Mouse (Mus musculus) heart, postnatal 14 days (tissue): ENCODE results near the gene Gli2. TPM values are rescaled to one million over a fixed set of nuclear protein-coding genes. Genes with fewer than 3 reads are reported as not detected.
A peak's percentile ranks its signal among the peaks of the same experiment; 100 is the strongest.

ENCODE experiments used
- DNase-seq, 2 experiments: peaks; one replicate each; pipeline ENCODE4 v3.0.0; 2021 to 2022
- intact Hi-C: fragments of 180-260 bp; cut with DNase I; formaldehyde crosslinking; loops from one replicate; pipeline ENCODE4 v1.15.1; 2025
- total RNA-seq, 2 experiments: library from RNA; stranded (reverse); gene quantifications; 2 replicates each; pipeline ENCODE4 v1.2.3; 2021

Gene Gli2
- total RNA-seq, 2 experiments from 2014 or later, result 1.7 to 2.1 TPM

GRCm38 (mm10) chr1:119052631-119053177 lies 715 bp downstream of the Gli2 start:
- intact Hi-C loops, result loop anchor here (2.0 to 5.0 kb wide), 2 partner anchors 30 to 75 kb away; no protein-coding TSS in a partner anchor
- peak; percentile 39 to 40 for DNase-seq

GRCm38 (mm10) chr1:119051938-119052551 lies 1.4 kb downstream of the Gli2 start:
- intact Hi-C loops, result loop anchor here (2.0 to 5.0 kb wide), 2 partner anchors 31 to 75 kb away; no protein-coding TSS in a partner anchor
- no peak for DNase-seq

GRCm38 (mm10) chr1:119051192-119051937 lies 2.1 kb downstream of the Gli2 start:
- intact Hi-C loops, result loop anchor here (5.0 kb wide), 1 partner anchor 74 kb away; no protein-coding TSS in a partner anchor

GRCm38 (mm10) chr1:119049812-119050615 lies 3.4 kb downstream of the Gli2 start:
- no peak for DNase-seq
- intact Hi-C loops, result loop anchor here (5.0 kb wide), 1 partner anchor 73 kb away; no protein-coding TSS in a partner anchor

More at GRCm38 (mm10) chr1:119051192-119051937, 2.1 kb downstream of the Gli2 start:
- DNase-seq, result no peak

- intact Hi-C loops, result no loop called here
- no peak for DNase-seq
These were observed 4.4 kb downstream of the Gli2 start for GRCm38 (mm10) chr1:119048988-119049387.

GRCm38 (mm10) chr1:119048547-119048946 lies 4.9 kb downstream of the Gli2 start:
- intact Hi-C loops, result no loop called here
- DNase-seq, result no peak

- intact Hi-C loops, result no loop called here
- DNase-seq, result peak; percentile 40 to 63
These were observed 5.7 kb downstream of the Gli2 start for GRCm38 (mm10) chr1:119047462-119048371.

GRCm38 (mm10) chr1:119038436-119038835 lies 15.0 kb downstream of the Gli2 start:
- no peak for DNase-seq
- intact Hi-C loops, result no loop called here

- DNase-seq, result no peak
- intact Hi-C loops, result no loop called here
These were observed 17.5 kb downstream of the Gli2 start for GRCm38 (mm10) chr1:119035931-119036330.

GRCm38 (mm10) chr1:119035301-119035700 lies 18.1 kb downstream of the Gli2 start:
- no peak for DNase-seq
- intact Hi-C loops, result no loop called here

GRCm38 (mm10) chr1:119034163-119034705 lies 19.2 kb downstream of the Gli2 start:
- DNase-seq, result no peak
- intact Hi-C loops, result no loop called here

GRCm38 (mm10) chr1:119033450-119034162 lies 19.8 kb downstream of the Gli2 start:
- intact Hi-C loops, result no loop called here
- DNase-seq, result peak; percentile 74 to 83

- intact Hi-C loops, result no loop called here
- peak in 1 of 2 experiments; percentile 33 for DNase-seq
These were observed 22.2 kb downstream of the Gli2 start for GRCm38 (mm10) chr1:119031185-119031584.

GRCm38 (mm10) chr1:119025647-119026358 lies 27.6 kb downstream of the Gli2 start:
- DNase-seq, result peak; percentile 61 to 67
- intact Hi-C loops, result no loop called here

- intact Hi-C loops, result no loop called here
- peak; percentile 28 to 58 for DNase-seq
These were observed 31.1 kb downstream of the Gli2 start for GRCm38 (mm10) chr1:119022311-119022710.

- DNase-seq, result no peak
- intact Hi-C loops, result no loop called here
These were observed 33.3 kb downstream of the Gli2 start for GRCm38 (mm10) chr1:119020092-119020491.

- intact Hi-C loops, result no loop called here
These were observed 34.4 kb downstream of the Gli2 start for GRCm38 (mm10) chr1:119019056-119019455.

GRCm38 (mm10) chr1:119016866-119017265 lies 36.6 kb downstream of the Gli2 start:
- intact Hi-C loops, result no loop called here
- peak in 1 of 2 experiments; percentile 30 for DNase-seq

More at GRCm38 (mm10) chr1:119019056-119019455, 34.4 kb downstream of the Gli2 start:
- no peak for DNase-seq
